Mouse (Mus musculus): ENCODE results near the gene Rfxap.

GRCm38 (mm10) chr3:54813418-54813988, 5.9 kb upstream of the Rfxap start:
- TF ChIP-seq CTCF (IDR thresholded peaks at IDR 0.05; ENCODE audit: borderline replicate concordance, insufficient read depth, low read length) (no peak), POLR2A (IDR thresholded peaks at IDR 0.05; ENCODE audit: low read depth, low read length) (no peak)
